Mouse (Mus musculus): ENCODE results near the gene Snx14. TPM values are rescaled to one million over a fixed set of nuclear protein-coding genes. Genes with fewer than 3 reads are reported as not detected.
A peak's percentile ranks its signal among the peaks of the same experiment; 100 is the strongest.
"Not testable (repeated sequence)": the region's sequence is repeated elsewhere in the genome, so short reads cannot be mapped to it uniquely, and the experiment has no call there.

The Snx14 gene
- polyA plus RNA-seq, 2 experiments, result 20.7 to 39.5 TPM

DNA sequence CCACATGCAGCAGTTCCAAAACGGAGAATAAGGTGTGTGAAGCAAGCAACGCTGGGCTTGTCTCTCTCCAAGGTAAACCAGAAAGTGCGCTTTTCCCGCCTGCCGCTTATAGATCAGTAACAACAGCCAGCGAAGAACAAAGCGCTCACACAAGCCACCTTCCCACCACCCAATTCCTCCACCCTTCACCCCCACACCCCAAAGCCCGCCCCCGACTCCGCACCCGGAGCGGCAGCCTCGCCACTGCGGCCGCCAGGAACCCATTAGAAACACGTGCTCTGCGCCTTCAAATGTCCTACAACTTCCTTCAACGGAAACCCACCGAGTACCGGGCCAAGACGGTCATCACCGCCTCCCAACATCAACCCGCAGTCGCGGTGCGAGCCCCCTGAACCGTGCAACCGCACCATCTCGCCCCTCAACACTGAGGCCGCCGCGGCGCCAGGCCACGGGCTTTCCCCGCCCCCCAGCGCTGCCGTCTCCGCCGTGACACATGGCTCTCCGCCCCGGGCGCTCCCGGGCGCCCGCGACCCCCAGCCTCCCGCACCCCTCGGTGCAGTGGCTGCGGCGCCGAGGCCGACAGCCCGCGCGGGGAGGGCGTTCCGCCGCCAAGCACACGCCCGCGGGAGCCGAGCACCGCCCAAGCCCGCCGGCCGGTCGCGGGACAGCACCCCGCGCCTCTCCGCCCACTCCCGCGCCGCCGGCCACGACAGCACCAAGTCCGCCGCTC, 42.5 kb upstream of the Snx14 start:
- peak; percentile 22 for DNase-seq (ENCODE audit: low spot score)
- Histone ChIP-seq H3K4me1 (ENCODE audit: control insufficient read depth, insufficient read depth, low read length) (peaks cover 6% of the 10 kb centered on the region), H3K27me3 (ENCODE audit: control insufficient read depth, insufficient read depth, low read length) (no peaks in the 10 kb centered on the region), H3K9me3 (ENCODE audit: control insufficient read depth, low read length) (no peaks in the 10 kb centered on the region), H3K27ac (replicated peaks; ENCODE audit: low read depth, low read length) (peak overlapping the region; percentile 98), H3K4me3 (replicated peaks; ENCODE audit: low read length) (peak overlapping the region; percentile 98), H3K9ac (ENCODE audit: low read depth, low read length, severe bottlenecking) (peak overlapping the region; percentile 97), H3K36me3 (ENCODE audit: control insufficient read depth, insufficient read depth, low read length) (peaks cover 22% of the 10 kb centered on the region; the same call in 1 of the 2 replicates), H3K4me2 (replicated peaks; ENCODE audit: low read depth, low read length, severe bottlenecking) (peak overlapping the region; percentile 78)
- ATAC-seq (ENCODE audit: low FRiP score, low read depth), result no peak
- no peak for TF ChIP-seq POLR2A (IDR thresholded peaks at IDR 0.05; ENCODE audit: borderline replicate concordance, extremely low read depth, insufficient read depth, insufficient read length)
- 1% methylated on average over 43 of the region's 78 CpGs for WGBS

DNA sequence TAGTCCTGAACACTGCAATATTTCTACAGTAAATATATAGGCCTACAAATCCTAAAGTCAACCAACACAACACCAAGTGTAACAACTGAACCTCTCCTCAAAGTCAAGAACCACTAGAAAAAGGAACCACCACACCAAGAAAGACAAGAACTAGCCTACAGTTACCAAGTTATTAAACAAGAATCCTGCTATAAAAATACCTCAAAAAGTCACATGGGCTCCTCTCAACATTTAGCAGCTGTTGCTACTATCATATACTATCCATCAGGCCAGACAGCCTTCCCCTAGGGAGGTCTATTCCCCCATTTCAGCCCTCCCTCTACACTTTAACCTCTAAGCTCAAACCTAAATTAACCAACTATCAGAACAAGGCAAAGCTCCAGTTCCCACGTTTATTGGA, 41.4 kb upstream of the Snx14 start:
- H3K27me3 ChIP-seq (ENCODE audit: control insufficient read depth, insufficient read depth, low read length), result no peaks in the 10 kb centered on the region
- TF ChIP-seq POLR2A (IDR thresholded peaks at IDR 0.05; ENCODE audit: borderline replicate concordance, extremely low read depth, insufficient read depth, insufficient read length), result no peak
- peak; percentile 29 for DNase-seq (ENCODE audit: low spot score)
- H3K4me2 ChIP-seq (replicated peaks; ENCODE audit: low read depth, low read length, severe bottlenecking), result peak overlapping the region; percentile 78
- H3K4me3 ChIP-seq (replicated peaks; ENCODE audit: low read length), result peak overlapping the region; percentile 98
- no peak for ATAC-seq (ENCODE audit: low FRiP score, low read depth)
- H3K36me3 ChIP-seq (ENCODE audit: control insufficient read depth, insufficient read depth, low read length), result peaks cover 32% of the 10 kb centered on the region
- H3K4me1 ChIP-seq (ENCODE audit: control insufficient read depth, insufficient read depth, low read length), result peaks cover 6% of the 10 kb centered on the region
- WGBS, result 7% methylated on average over 1 of the region's 1 CpGs
- H3K9me3 ChIP-seq (ENCODE audit: control insufficient read depth, low read length), result no peaks in the 10 kb centered on the region
- peak overlapping the region; percentile 97 for H3K9ac ChIP-seq (ENCODE audit: low read depth, low read length, severe bottlenecking)
- H3K27ac ChIP-seq (replicated peaks; ENCODE audit: low read depth, low read length), result no peak overlapping the region

GRCm38 (mm10) chr9:88476138-88476537, 37.4 kb upstream of the Snx14 start:
- no peak for TF ChIP-seq POLR2A (IDR thresholded peaks at IDR 0.05; ENCODE audit: borderline replicate concordance, extremely low read depth, insufficient read depth, insufficient read length)
- H3K27ac ChIP-seq (replicated peaks; ENCODE audit: low read depth, low read length), result no peak overlapping the region
- no peak overlapping the region for H3K9ac ChIP-seq (ENCODE audit: low read depth, low read length, severe bottlenecking)
- no peak overlapping the region for H3K4me2 ChIP-seq (replicated peaks; ENCODE audit: low read depth, low read length, severe bottlenecking)
- WGBS, result 26% methylated on average over 1 of the region's 1 CpGs
- DNase-seq (ENCODE audit: low spot score) (no peak), ATAC-seq (ENCODE audit: low FRiP score, low read depth) (no peak)
- peaks cover 67% of the 10 kb centered on the region for H3K36me3 ChIP-seq (ENCODE audit: control insufficient read depth, insufficient read depth, low read length)
- H3K9me3 ChIP-seq (ENCODE audit: control insufficient read depth, low read length), result no peaks in the 10 kb centered on the region
- no peak overlapping the region for H3K4me3 ChIP-seq (replicated peaks; ENCODE audit: low read length)
- H3K4me1 ChIP-seq (ENCODE audit: control insufficient read depth, insufficient read depth, low read length), result peaks cover 6% of the 10 kb centered on the region
- no peaks in the 10 kb centered on the region for H3K27me3 ChIP-seq (ENCODE audit: control insufficient read depth, insufficient read depth, low read length)

GRCm38 (mm10) chr9:88461017-88461416, 22.3 kb upstream of the Snx14 start:
- ATAC-seq (ENCODE audit: low FRiP score, low read depth), result not testable (repeated sequence)

GRCm38 (mm10) chr9:88439991-88440390, 1.2 kb upstream of the Snx14 start:
- no peak for ATAC-seq (ENCODE audit: low FRiP score, low read depth)
- no peak overlapping the region for H3K9ac ChIP-seq (ENCODE audit: low read depth, low read length, severe bottlenecking)
- peaks cover 6% of the 10 kb centered on the region for H3K4me1 ChIP-seq (ENCODE audit: control insufficient read depth, insufficient read depth, low read length)
- H3K4me3 ChIP-seq (replicated peaks; ENCODE audit: low read length), result no peak overlapping the region
- H3K27ac ChIP-seq (replicated peaks; ENCODE audit: low read depth, low read length), result no peak overlapping the region
- H3K9me3 ChIP-seq (ENCODE audit: control insufficient read depth, low read length), result no peaks in the 10 kb centered on the region
- DNase-seq (ENCODE audit: low spot score), result no peak
- H3K27me3 ChIP-seq (ENCODE audit: control insufficient read depth, insufficient read depth, low read length), result no peaks in the 10 kb centered on the region
- H3K4me2 ChIP-seq (replicated peaks; ENCODE audit: low read depth, low read length, severe bottlenecking), result no peak overlapping the region
- TF ChIP-seq POLR2A (IDR thresholded peaks at IDR 0.05; ENCODE audit: borderline replicate concordance, extremely low read depth, insufficient read depth, insufficient read length), result no peak
- WGBS, result 23% methylated on average over 5 of the region's 5 CpGs
- peaks cover 16% of the 10 kb centered on the region for H3K36me3 ChIP-seq (ENCODE audit: control insufficient read depth, insufficient read depth, low read length)

More at GRCm38 (mm10) chr9:88461017-88461416, 22.3 kb upstream of the Snx14 start:
- not testable (repeated sequence) for DNase-seq (ENCODE audit: low spot score); H3K9ac ChIP-seq (ENCODE audit: low read depth, low read length, severe bottlenecking); H3K9me3 ChIP-seq (ENCODE audit: control insufficient read depth, low read length); H3K27ac ChIP-seq (replicated peaks; ENCODE audit: low read depth, low read length); H3K4me2 ChIP-seq (replicated peaks; ENCODE audit: low read depth, low read length, severe bottlenecking); H3K4me1 ChIP-seq (ENCODE audit: control insufficient read depth, insufficient read depth, low read length); H3K27me3 ChIP-seq (ENCODE audit: control insufficient read depth, insufficient read depth, low read length); H3K4me3 ChIP-seq (replicated peaks; ENCODE audit: low read length)
- 87% methylated on average over 4 of the region's 4 CpGs for WGBS
- peaks cover 71% of the 10 kb centered on the region for H3K36me3 ChIP-seq (ENCODE audit: control insufficient read depth, insufficient read depth, low read length)

Data from limb, embryonic 14.5 days (tissue).